Mouse (Mus musculus) bone marrow, adult 2 months (tissue): ENCODE results near the gene Ddx27.

ENCODE experiments used
- CTCF ChIP-seq: fragments of 200-500 bp; IDR thresholded peaks from 2 replicates; pipeline ENCODE4 v1.5.1; 2011; ENCODE audit warnings: low read length, control low read depth; ENCODE audit not compliant: control insufficient read depth, insufficient read depth
- POLR2A ChIP-seq: fragments of 200-500 bp; IDR thresholded peaks from 2 replicates; pipeline ENCODE4 v1.6.1; 2011; ENCODE audit warnings: low read depth, mild to moderate bottlenecking, control low read depth, low read length, borderline replicate concordance; ENCODE audit not compliant: control insufficient read depth

- TF ChIP-seq POLR2A = no peak
- no peak for TF ChIP-seq CTCF
These were observed 51.0 kb downstream of the Ddx27 start for GRCm38 (mm10) chr2:167066031-167066430.
